ENCODE assay signal across 19 mouse cellular contexts in genomic region chr2:170828757-170829156, GRCm38 (mm10).
DNase-seq lines count a peak whose midpoint lies in the region; ATAC-seq and TF ChIP-seq lines count a peak whose summit lies in the region.
"Had no signal": no experiment of that assay in that cellular context is flagged by ENCODE, and none has a peak within 500 bp of the region (broad histone marks: within the 10 kb centered on the region; RNA-seq: fewer than 3 reads in every experiment).

No protein-coding gene starts in this region.

- 36% methylated on average over 7 of the region's 7 CpGs for WGBS in hindbrain, embryonic 12.5 days
- 21% methylated on average over 7 of the region's 7 CpGs for WGBS in hindbrain, postnatal 0 days
- 30% methylated on average over 7 of the region's 7 CpGs for WGBS in forebrain, postnatal 0 days
- 25% methylated on average over 7 of the region's 7 CpGs for WGBS in hindbrain, embryonic 16.5 days
- 21% methylated on average over 7 of the region's 7 CpGs for WGBS in neural tube, embryonic 13.5 days

- DNase-seq in hindbrain, postnatal 0 days (ENCODE audit: low spot score), result no peak
- peak; percentile 49 for DNase-seq in forebrain, postnatal 0 days
- DNase-seq in gastrocnemius, adult 8-10 months (ENCODE audit: low spot score in 2 of 2), result no peak
- no peak for DNase-seq in layer of hippocampus, adult 2 months (ENCODE audit: low spot score in 2 of 2)
- DNase-seq: cerebellum, postnatal 14 days; gastrocnemius, postnatal 25 days; heart, postnatal 10 days; spleen, adult 18-20 months; thymus, adult 2 months had no signal

- no peaks in the 10 kb centered on the region for H3K9me3 ChIP-seq in hindbrain, embryonic 12.5 days (replicated peaks)
- no peaks in the 10 kb centered on the region for H3K9me3 ChIP-seq in hindbrain, postnatal 0 days (ENCODE audit: low read length)
- H3K9me3 ChIP-seq in forebrain, postnatal 0 days (ENCODE audit: low read length), result no peaks in the 10 kb centered on the region
- no peaks in the 10 kb centered on the region for H3K9me3 ChIP-seq in hindbrain, embryonic 16.5 days (ENCODE audit: control insufficient read depth, low read length)
- H3K9me3 ChIP-seq in neural tube, embryonic 13.5 days, result no peaks in the 10 kb centered on the region
- H3K9me3 ChIP-seq: heart, embryonic 10.5 days; lung, embryonic 15.5 days; stomach, embryonic 15.5 days had no signal

- peaks cover 9% of the 10 kb centered on the region; the same call in 1 of the 2 replicates for H3K4me1 ChIP-seq in hindbrain, embryonic 12.5 days
- peaks cover 6% of the 10 kb centered on the region; the same call in 1 of the 2 replicates for H3K4me1 ChIP-seq in hindbrain, postnatal 0 days (ENCODE audit: insufficient read depth, low read length)
- H3K4me1 ChIP-seq in forebrain, postnatal 0 days (ENCODE audit: insufficient read depth), result peaks cover 15% of the 10 kb centered on the region
- peaks cover 6% of the 10 kb centered on the region for H3K4me1 ChIP-seq in hindbrain, embryonic 16.5 days (ENCODE audit: control insufficient read depth, insufficient read depth, low read depth, low read length)
- H3K4me1 ChIP-seq in neural tube, embryonic 13.5 days (replicated peaks), result peaks cover 48% of the 10 kb centered on the region
- H3K4me1 ChIP-seq: liver, embryonic 12.5 days; stomach, embryonic 15.5 days had no signal

- H3K27me3 ChIP-seq in hindbrain, embryonic 12.5 days, result 0 out of 2 replicates have a peak, but pooled peaks cover 6% of the 10 kb centered on the region
- H3K27me3 ChIP-seq in hindbrain, postnatal 0 days (ENCODE audit: insufficient read depth, low read length), result no peaks in the 10 kb centered on the region
- H3K27me3 ChIP-seq in forebrain, postnatal 0 days (ENCODE audit: insufficient read depth, low read length), result no peaks in the 10 kb centered on the region
- no peaks in the 10 kb centered on the region for H3K27me3 ChIP-seq in hindbrain, embryonic 16.5 days (replicated peaks; ENCODE audit: control insufficient read depth, insufficient read depth, low read length)
- 0 out of 2 replicates have a peak, but pooled peaks cover 6% of the 10 kb centered on the region for H3K27me3 ChIP-seq in neural tube, embryonic 13.5 days
- H3K27me3 ChIP-seq: liver, embryonic 12.5 days; lung, embryonic 15.5 days; Patski; stomach, embryonic 15.5 days had no signal

- H3K4me3 ChIP-seq in hindbrain, embryonic 12.5 days, result no peak overlapping the region
- no peak overlapping the region for H3K4me3 ChIP-seq in hindbrain, postnatal 0 days (ENCODE audit: low read length)
- H3K4me3 ChIP-seq in forebrain, postnatal 0 days (ENCODE audit: low read depth, low read length), result no peak overlapping the region
- H3K4me3 ChIP-seq in hindbrain, embryonic 16.5 days (ENCODE audit: low read length), result no peak overlapping the region
- H3K4me3 ChIP-seq in neural tube, embryonic 13.5 days, result no peak overlapping the region
- no peak overlapping the region for H3K4me3 ChIP-seq in layer of hippocampus, adult 2 months
- H3K4me3 ChIP-seq: heart, embryonic 10.5 days; liver, embryonic 12.5 days; lung, embryonic 15.5 days; stomach, embryonic 15.5 days had no signal

- peak; percentile 30; the same call in 1 of the 2 replicates for ATAC-seq in hindbrain, embryonic 12.5 days (ENCODE audit: low FRiP score)
- ATAC-seq in hindbrain, postnatal 0 days, result no peak
- ATAC-seq in forebrain, postnatal 0 days, result peak; percentile 35
- ATAC-seq in hindbrain, embryonic 16.5 days, result peak; percentile 76
- ATAC-seq in neural tube, embryonic 13.5 days (ENCODE audit: low read depth), result 0 out of 2 replicates have a peak, but pooled peaks have one; percentile 48
- ATAC-seq: inflammation-experienced regulatory T-cells, adult 6 months; liver, embryonic 12.5 days; Patski had no signal

- TF ChIP-seq CTCF in hindbrain, postnatal 0 days (IDR thresholded peaks at IDR 0.05; ENCODE audit: low read depth), result no peak
- no peak for TF ChIP-seq CTCF in forebrain, postnatal 0 days (IDR thresholded peaks at IDR 0.05; ENCODE audit: low read depth)
- TF ChIP-seq CTCF in layer of hippocampus, adult 2 months (conservative IDR thresholded peaks at IDR 0.05), result no peak

- no peak overlapping the region for H3K9ac ChIP-seq in hindbrain, embryonic 12.5 days
- H3K9ac ChIP-seq in hindbrain, postnatal 0 days (replicated peaks; ENCODE audit: low read length), result no peak overlapping the region
- H3K9ac ChIP-seq in forebrain, postnatal 0 days, result no peak overlapping the region
- no peak overlapping the region for H3K9ac ChIP-seq in hindbrain, embryonic 16.5 days (ENCODE audit: low read depth, low read length)
- H3K9ac ChIP-seq in neural tube, embryonic 13.5 days, result no peak overlapping the region
- H3K9ac ChIP-seq: liver, embryonic 12.5 days; lung, embryonic 15.5 days; stomach, embryonic 15.5 days had no signal

- peak overlapping the region; percentile 55 for H3K27ac ChIP-seq in hindbrain, embryonic 12.5 days
- H3K27ac ChIP-seq in hindbrain, postnatal 0 days, result no peak overlapping the region
- H3K27ac ChIP-seq in forebrain, postnatal 0 days (ENCODE audit: low read depth, low read length), result peak overlapping the region; percentile 69
- 0 out of 2 replicates have a peak overlapping the region, but pooled peaks have one; percentile 16 for H3K27ac ChIP-seq in hindbrain, embryonic 16.5 days (ENCODE audit: low read depth, low read length)
- H3K27ac ChIP-seq in neural tube, embryonic 13.5 days (replicated peaks), result peak overlapping the region; percentile 59
- H3K27ac ChIP-seq in layer of hippocampus, adult 2 months, result no peak overlapping the region; the same call in 1 of the 2 replicates
- H3K27ac ChIP-seq: heart, embryonic 10.5 days; liver, embryonic 12.5 days; lung, embryonic 15.5 days; macrophage; stomach, embryonic 15.5 days had no signal

- no peaks in the 10 kb centered on the region for H3K36me3 ChIP-seq in hindbrain, embryonic 12.5 days
- H3K36me3 ChIP-seq in hindbrain, postnatal 0 days (ENCODE audit: insufficient read depth, low read length), result no peaks in the 10 kb centered on the region
- no peaks in the 10 kb centered on the region for H3K36me3 ChIP-seq in forebrain, postnatal 0 days (ENCODE audit: insufficient read depth)
- H3K36me3 ChIP-seq in hindbrain, embryonic 16.5 days (ENCODE audit: control insufficient read depth, insufficient read depth, low read length), result no peaks in the 10 kb centered on the region
- H3K36me3 ChIP-seq in neural tube, embryonic 13.5 days, result no peaks in the 10 kb centered on the region
- H3K36me3 ChIP-seq: heart, embryonic 10.5 days; liver, embryonic 12.5 days; lung, embryonic 15.5 days; stomach, embryonic 15.5 days had no signal

- H3K4me2 ChIP-seq in hindbrain, embryonic 12.5 days (replicated peaks), result no peak overlapping the region
- H3K4me2 ChIP-seq in hindbrain, postnatal 0 days (ENCODE audit: low read depth, low read length), result no peak overlapping the region
- H3K4me2 ChIP-seq in forebrain, postnatal 0 days (ENCODE audit: low read depth), result no peak overlapping the region
- no peak overlapping the region for H3K4me2 ChIP-seq in hindbrain, embryonic 16.5 days (ENCODE audit: low read length)
- H3K4me2 ChIP-seq in neural tube, embryonic 13.5 days, result no peak overlapping the region
- H3K4me2 ChIP-seq: liver, embryonic 12.5 days; lung, embryonic 15.5 days; stomach, embryonic 15.5 days had no signal

Comparison
In these comparisons a context has a peak if more than half of its experiments do, and no peak if none do; other contexts are left out.
1. H3K27ac ChIP-seq: peak in hindbrain, embryonic 12.5 days (single experiment), forebrain, postnatal 0 days (single experiment), hindbrain, embryonic 16.5 days (single experiment) and neural tube, embryonic 13.5 days (single experiment); none in hindbrain, postnatal 0 days (single experiment) and layer of hippocampus, adult 2 months (single experiment).